Mouse (Mus musculus) monocyte, adult 5-6 weeks (primary cell): ENCODE results near the gene Col7a1. TPM values are rescaled to one million over a fixed set of nuclear protein-coding genes. Genes with fewer than 3 reads are reported as not detected.
A peak's percentile ranks its signal among the peaks of the same experiment; 100 is the strongest.

Source experiments
- ATAC-seq: fragments of 153-309, 156-312 bp; replicated peaks from 2 replicates; pipeline ENCODE4 v1.8.0; 2017; ENCODE audit warnings: mild to moderate bottlenecking; ENCODE audit not compliant: low TSS enrichment, insufficient number of reproducible peaks, severe bottlenecking, poor library complexity, low FRiP score
- total RNA-seq: library from RNA; stranded (forward); fragments of 200-1000, 200-491, 200-594 nt; gene quantifications from 3 replicates; pipeline ENCODE4 v1.2.3, GENCODE M21; 2017

Gene Col7a1
- total RNA-seq, 1 experiment from 2014 or later, result 1.2 TPM

GRCm38 (mm10) chr9:108977966-108978365 is 24.6 kb downstream of the Col7a1 start:
- ATAC-seq, result no peak

GRCm38 (mm10) chr9:108982498-108982897 is 29.1 kb downstream of the Col7a1 start:
- ATAC-seq, result no peak

DNA sequence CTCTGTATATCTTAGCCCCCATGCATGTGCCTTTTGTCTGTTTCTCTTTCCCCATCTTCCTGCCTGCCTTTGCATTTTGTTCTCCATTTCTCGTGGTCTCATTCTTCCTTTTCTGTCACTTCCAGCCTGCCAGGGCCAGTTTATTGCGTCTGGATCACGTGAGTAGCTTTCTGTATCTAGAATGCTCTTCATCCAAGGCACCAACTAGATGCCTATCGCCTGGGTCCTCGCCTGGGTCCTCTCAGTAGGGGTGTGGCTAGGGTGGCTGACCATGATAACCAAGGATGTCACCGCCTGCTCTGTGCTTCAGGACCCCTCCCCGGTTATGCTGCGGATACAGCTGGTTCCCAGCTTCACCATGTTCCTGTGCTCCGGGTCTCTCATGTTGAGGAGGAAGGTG is 29.8 kb downstream of the Col7a1 start:
- no peak for ATAC-seq

DNA sequence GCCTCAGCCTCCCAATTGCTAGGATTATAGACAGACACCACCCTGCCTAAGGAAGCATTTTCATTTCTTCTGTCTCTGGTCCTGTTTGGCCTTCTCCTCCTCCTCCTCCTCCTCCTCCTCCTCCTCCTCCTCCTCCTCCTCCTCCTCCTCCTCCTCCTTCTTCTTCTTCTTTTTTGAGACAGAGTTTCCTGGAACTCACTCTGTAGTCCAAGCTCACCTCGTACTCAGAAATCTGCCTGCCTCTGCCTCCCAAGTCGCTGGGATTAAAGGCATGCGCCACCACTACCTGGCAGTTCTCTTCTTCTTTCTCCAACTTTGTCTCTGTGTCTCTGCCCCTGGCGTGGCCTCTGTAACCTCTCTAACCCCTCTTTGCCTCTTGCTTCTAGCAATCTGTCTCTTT is 32.3 kb downstream of the Col7a1 start, which contains the start of gene Ucn2:
Ucn2 (plus strand) TSS at position 301 of the 400 bp plus-strand sequence.
- no peak for ATAC-seq

DNA sequence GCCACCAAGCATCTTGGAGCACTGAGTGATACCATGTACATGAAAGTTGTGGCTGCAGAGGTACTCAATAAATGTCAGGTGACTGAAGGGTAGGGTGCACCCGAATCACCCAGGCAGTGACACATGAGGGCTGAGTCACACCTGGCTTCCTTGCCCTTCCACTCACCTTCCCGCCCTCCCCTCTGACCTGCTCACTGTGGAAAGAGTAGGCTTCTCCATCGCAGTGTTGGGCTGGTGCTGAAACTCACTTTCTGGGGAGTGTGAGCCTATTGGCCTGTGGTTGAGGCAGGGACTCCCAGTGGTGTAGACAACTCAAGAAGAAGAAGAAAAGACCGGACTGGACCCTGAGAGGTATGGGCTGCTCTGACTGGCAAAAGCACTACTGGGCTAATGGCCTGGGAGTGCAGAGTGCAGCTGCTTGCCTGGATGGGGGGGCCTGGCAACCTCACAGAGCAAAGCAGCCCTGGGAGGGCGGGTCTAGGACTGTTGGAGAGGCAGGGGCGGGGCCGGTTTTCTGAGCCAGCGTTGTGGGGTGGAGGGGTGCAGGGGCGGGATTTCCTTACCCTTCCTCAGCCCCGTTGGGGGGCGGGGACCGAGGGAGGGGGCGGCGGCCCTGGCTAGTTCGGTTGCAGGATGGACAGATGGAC is 34.4 kb downstream of the Col7a1 start:
- ATAC-seq, result no peak

GRCm38 (mm10) chr9:108989802-108990461 is 36.5 kb downstream of the Col7a1 start:
- no peak for ATAC-seq

- ATAC-seq, result no peak
Measured at GRCm38 (mm10) chr9:108990462-108990820, 37.1 kb downstream of the Col7a1 start.

- ATAC-seq, result peak; percentile 86
Measured at GRCm38 (mm10) chr9:108991428-108992084, 38.2 kb downstream of the Col7a1 start, which contains the start of gene Pfkfb4. Pfkfb4 (plus strand) TSS chr9:108991778.

DNA sequence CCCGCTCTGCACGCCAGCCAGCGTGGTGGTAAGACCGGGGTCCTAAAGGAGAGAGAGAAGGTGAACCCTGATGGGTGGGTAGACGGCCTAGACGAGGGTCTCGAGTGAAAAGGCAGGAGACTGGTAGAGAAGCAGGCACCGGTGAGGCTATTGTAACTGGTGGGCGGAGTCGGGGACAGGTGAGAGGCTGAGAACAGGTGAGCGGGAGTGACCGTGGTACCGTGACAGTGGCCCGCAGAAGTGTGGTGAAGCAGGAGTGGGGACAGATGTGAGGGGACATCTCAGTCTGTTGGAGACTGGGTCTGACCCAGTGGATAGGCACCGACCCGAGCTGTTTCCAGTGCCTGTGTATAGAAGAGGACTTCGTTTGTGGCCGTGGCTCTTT is 38.7 kb downstream of the Col7a1 start:
- ATAC-seq, result no peak; the same call in 1 of the 2 replicates

DNA sequence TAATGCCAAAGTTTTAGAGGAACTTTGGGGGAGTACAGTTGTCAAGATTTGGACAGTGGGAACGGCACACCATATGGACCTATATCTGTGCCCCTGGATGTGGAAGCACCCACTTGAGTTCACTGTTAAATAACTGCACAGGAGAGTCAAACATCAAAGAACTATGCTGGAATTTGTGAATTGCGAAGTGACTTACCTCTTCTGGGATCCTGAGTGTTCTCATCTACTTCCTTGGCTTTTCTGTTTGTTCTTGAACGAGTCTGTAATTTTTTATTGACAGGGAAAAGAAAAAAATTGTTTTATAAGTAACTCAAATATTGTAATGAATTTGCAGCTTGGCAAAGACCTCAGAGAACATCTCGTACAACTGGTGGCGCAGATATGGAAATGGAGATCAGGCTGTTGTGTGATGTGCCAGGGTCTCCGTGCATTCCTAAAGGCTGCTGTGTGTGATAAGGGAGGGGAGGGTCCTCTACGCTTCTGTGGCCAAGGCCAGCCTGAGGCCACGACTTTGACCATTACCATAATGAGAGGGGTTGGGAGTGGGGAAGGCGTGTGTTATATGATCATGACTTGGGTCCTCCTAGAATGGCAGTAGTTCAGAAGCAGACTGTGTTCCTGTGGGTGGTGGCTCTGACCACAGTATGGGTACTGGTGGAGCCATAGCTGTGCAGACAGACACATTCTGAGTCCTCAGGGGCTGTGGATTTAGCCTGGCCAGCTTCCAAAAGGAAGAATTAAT is 39.4 kb downstream of the Col7a1 start:
- no peak for ATAC-seq

GRCm38 (mm10) chr9:108996411-108996810 is 43.0 kb downstream of the Col7a1 start:
- no peak for ATAC-seq

- ATAC-seq, result peak; percentile 24
Measured at GRCm38 (mm10) chr9:108998287-108999166, 45.1 kb downstream of the Col7a1 start.

DNA sequence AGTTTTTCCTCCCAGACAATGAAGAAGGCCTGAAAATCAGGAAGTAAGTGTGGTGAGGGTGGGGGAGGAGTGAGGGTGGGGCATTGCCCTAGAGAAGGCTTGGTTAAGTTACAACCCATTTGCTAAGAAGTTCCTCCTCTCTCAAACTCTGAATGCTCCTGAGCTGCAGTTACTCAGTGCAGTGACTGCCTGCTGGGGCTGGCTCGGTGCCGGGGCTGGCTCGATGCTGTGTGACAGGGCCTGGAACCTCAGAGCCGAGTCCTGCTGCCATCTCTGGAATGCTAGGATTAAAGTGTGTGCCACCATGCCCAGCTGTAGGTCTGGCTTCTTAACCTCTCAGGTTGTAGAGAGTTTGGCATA is 45.8 kb downstream of the Col7a1 start:
- peak; percentile 46 for ATAC-seq

DNA sequence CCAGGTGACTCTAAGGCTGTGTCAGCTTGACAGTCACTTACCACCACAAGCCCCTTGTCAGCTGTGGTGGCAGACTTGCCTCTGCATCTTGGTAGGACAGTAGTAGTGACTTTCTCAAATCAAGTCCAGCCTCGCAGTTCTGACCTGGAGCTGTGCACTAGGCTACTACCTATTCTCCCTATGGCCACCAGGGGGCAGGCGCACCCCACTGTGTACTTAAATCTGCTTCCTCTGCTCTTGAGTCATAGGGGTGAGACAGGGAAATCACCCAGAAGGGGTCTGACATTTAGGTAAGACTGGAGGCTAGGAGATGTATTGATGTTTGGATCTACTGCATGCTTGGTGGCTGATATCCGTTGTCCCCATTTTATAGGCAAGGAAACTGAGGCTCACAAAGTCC is 47.3 kb downstream of the Col7a1 start:
- peak; percentile 68 for ATAC-seq

DNA sequence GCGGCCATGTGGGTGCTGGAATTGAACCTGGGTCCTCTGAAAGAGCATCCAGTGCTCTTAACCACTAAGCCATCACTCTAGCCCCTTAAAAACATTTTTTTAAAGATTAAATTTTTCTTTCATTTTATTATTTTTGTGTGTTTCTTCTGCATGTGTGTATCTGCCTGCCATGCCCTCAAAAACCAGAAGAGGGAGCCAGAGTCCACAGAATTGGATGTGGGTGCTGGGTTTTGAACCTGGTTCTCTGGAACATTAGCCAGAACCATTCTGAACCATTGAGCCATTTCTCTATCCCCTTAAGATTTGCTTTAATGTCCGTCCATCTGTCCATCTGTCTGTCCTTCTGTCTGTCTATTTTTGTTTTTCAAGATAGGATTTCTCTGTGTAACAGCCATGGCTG is 49.8 kb downstream of the Col7a1 start:
- ATAC-seq, result no peak

DNA sequence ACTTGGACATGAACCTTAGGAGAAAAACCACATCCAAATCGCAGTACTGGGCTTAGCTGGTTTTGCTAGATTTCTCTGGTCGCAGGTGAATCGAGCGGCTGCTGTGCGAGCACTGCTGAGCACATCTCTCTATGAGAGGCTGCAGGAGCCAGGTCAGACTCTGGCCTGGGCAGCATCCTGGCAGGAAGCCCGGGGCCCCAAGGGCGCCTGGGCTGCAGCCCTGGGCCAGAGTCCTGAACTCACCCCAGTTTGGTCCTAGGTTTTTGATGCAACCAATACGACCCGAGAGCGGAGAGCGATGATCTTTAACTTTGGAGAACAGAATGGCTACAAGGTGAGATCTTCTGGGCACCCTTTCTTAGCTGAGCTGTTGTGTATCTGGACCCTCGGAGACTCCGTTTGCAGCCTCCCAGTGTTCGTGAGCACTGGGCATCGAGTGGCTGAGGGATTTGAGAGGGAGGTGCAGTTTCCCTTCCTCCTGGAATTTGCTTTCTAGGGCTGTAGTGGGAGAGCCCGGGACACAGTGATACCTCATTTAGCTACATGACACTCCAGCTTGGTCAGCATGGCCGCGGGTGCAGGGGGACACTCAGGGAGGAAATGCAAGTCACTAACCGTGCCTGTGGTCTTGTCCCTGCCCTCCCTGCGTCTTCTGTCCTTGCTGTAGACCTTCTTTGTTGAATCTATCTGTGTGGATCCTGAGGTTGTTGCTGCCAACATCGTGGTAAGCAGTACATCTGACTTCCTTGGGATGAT is 53.8 kb downstream of the Col7a1 start:
- ATAC-seq, result no peak

DNA sequence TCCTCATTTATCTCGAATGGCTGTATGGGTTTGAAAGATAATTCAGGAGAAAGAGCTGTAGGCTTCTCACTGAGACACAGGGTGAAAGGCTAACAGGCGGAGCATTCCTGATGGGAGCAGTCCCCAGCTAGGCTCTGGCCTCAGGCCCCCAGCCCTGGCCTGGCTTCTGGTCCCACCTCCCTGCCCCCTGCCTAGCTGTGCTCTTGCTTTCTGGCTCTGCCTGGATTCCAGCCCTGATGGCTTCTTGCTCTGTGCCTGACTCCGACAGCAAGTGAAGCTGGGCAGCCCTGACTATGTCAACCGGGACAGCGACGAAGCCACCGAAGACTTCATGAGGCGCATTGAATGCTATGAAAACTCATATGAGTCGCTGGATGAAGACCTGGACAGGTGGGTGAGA is 54.7 kb downstream of the Col7a1 start:
- no peak for ATAC-seq
